Mouse (Mus musculus): ENCODE data around the gene Kcnq1.

The Kcnq1 gene

DNA sequence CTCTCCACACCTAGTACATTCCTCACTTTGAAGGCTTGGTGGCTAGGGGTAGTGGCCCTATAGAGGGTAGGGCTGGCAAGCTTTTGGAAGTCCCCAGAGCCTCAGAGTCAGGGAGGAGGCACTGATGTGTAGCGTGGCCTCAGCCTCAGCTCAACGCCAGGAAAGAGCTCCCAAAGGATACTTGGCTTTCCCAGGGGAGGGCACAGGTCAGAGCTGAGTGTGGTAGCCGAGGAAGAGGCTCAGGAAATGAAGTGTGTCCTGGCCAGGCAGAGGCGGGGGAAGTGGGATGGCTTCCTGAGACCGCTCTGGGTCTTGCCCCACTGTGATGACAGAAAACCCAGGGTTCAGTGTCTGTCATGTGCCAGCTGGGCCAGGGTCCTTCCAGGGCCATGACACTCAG lies 30.4 kb downstream of the Kcnq1 start:
- DNase-seq (ENCODE audit: low read depth): no peak

DNA sequence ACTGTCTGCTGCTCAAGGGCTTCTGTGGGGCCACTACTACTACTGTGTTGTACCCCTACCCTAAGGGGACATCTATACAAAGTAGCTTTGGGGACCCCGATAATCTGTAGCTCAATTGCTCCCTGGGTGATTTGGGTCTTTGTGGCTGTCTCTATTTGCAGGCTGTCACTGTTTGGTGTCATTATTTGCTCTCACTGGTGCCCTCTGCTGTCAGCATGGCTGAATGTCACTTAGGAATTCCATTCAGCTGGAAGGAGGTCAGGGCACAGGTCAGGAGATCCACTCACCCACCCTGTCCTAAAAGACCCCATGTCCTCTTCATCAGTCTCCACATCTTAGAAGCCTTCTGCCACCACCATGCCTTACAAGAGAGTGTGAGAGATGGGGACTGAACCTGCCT lies 32.6 kb downstream of the Kcnq1 start:
- DNase-seq (ENCODE audit: low read depth): peak; percentile 39

GRCm38 (mm10) chr7:143139932-143140331 lies 33.8 kb downstream of the Kcnq1 start:
- DNase-seq (ENCODE audit: low read depth): no peak

GRCm38 (mm10) chr7:143142680-143143079 lies 36.5 kb downstream of the Kcnq1 start:
- DNase-seq (ENCODE audit: low read depth): no peak

DNA sequence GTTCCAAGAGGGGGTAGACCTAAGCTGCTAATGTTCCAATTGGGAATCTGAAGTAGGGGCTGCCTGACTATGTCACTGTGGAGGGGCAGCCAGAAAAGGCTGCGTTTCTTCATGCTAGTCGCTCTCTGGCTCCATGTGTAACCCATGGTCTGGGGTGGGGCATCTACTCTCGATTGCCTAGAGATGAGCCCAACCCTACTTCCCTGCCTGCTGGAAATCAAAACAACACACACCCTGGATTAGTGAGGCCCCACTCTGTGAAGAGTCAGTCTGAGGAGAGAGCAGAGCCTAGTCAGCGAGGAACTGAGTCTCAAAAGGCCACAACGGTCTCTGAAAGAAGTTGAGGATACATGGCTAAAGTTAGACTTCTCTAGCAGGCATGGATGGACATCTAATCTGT lies 40.9 kb downstream of the Kcnq1 start:
- DNase-seq (ENCODE audit: low read depth): no peak

DNA sequence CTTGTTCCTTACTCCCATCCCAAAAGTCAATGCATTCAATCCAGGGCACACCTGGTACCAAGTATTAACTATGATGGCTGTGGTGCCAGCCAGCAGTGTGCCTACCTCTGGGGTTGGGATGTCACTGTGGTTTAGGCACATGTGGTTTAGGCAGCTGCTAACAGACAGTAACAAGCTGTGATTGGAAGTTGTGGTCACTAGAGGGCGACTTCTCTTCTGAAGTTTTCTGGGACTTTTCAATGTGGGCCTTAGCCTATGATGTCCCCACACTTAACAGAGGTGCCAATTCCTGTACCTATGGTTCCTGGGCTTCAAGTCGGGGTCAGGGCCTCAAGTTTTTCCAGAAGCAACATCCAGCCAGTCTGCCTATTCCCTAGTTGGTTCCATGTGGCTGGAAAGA lies 45.0 kb downstream of the Kcnq1 start:
- DNase-seq (ENCODE audit: low read depth): peak; percentile 52

GRCm38 (mm10) chr7:143152350-143152749 lies 46.2 kb downstream of the Kcnq1 start:
- DNase-seq (ENCODE audit: low read depth): no peak

DNA sequence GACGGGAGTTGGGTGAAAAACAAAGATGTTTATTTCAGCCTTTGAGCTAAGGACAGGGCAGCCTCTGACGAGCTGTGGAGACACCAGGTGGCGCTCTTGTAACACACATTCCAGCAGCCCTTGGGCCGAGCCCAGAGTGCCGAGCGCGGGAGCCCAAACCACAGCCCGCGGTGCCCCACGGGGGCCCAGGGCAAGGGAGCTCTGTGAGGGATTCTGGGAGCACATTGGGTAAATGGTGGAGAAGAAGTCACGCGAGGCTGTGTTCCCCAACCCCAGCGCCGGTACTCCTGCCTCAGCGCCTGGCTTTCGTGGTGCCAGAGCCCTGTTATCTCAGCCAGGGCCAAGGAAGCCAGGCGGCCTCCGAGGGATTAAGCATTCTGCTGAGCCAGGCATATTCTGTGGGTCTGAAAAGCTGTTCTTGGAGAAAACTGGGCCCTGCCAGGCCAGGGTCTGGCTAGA lies 47.8 kb downstream of the Kcnq1 start:
- peak; percentile 73 for DNase-seq (ENCODE audit: low read depth)

DNA sequence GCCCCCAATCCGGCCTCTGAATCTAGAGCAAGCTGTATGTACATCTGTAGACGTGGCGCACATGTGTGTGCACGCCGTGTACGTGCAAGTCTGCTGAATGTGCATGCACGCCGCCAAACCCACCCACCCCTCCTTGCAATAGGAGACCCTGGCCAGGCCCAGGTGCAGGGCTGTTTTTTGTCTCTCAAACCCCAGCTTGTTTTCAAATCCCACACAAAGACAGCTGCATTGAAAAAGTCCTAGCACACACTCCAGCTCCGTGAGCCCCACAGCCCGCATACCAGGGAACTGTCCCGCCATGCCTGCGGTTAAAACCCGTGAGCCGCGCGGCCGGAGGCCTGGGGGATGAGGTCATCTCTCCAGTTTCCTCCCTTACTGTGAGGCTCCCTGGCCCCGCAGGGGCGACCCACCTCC lies 48.3 kb downstream of the Kcnq1 start:
- DNase-seq (ENCODE audit: low read depth): no peak

GRCm38 (mm10) chr7:143155257-143155656 lies 49.1 kb downstream of the Kcnq1 start:
- no peak for DNase-seq (ENCODE audit: low read depth)

GRCm38 (mm10) chr7:143158690-143159425 lies 52.7 kb downstream of the Kcnq1 start:
- DNase-seq (ENCODE audit: low read depth): no peak

GRCm38 (mm10) chr7:143159446-143159845 lies 53.3 kb downstream of the Kcnq1 start:
- DNase-seq (ENCODE audit: low read depth): no peak

DNA sequence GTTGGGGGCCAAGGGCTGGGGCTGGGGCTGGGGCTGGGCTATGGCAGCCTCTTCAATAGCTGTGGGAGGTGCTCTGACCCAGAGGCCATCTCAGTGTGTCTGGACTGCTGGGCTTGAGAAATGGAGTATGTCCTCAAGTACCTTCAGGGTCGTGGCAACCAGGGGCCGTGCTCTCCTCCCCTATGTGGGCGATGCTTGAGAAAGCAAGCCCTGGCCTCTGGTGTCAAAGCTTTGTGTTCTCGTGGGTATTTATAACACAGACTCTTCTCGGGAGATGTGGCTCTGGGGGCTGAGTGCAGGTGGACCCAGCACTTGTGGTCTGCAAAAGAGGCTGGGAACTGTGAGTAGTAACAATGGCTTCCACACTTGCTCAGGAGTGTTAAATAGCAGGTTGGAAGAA lies 53.9 kb downstream of the Kcnq1 start:
- no peak for DNase-seq (ENCODE audit: low read depth)

DNA sequence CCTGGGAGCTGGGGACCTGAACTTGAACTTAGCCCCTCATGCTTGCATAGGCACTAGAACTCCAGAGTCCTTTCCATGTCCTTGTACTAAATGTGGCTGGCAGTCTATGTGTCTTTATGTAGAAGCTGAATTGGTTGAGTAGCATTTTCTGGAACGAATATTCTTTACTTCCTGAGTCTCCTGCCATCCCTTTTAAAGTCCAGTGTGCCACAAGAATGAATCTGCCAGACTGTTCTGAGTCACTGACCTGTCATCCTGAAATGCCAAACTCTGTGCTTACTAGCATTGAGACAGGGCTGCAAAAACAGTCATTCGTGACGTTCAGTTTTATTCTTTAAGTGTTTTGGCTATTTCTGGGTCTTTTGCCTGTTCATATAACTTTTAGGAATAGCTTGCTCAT lies 55.9 kb downstream of the Kcnq1 start:
- DNase-seq (ENCODE audit: low read depth): no peak

- no peak for DNase-seq (ENCODE audit: low read depth)
Measured at GRCm38 (mm10) chr7:143164074-143164473, 57.9 kb downstream of the Kcnq1 start.

- no peak for DNase-seq (ENCODE audit: low read depth)
Measured at GRCm38 (mm10) chr7:143165687-143166265, 59.6 kb downstream of the Kcnq1 start.

DNA sequence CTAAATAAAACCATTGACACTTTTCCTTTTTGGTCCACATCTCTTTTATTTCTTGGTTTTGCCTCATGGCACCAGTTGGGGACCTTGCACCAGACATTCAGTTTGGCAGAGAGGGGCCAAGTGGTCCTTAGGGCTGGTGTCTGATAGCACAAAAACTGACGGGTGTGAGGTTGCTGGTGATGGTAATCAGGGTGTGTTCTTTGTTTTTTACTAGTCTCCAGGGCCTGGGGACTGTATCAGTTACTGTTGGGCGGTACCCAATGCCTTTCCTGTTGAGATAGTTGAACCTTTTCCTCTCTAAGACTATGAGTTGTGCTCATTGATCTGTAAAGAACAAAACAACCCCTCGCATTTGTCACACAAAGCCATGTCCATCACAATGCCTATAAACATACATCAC lies 61.1 kb downstream of the Kcnq1 start:
- no peak for DNase-seq (ENCODE audit: low read depth)

DNA sequence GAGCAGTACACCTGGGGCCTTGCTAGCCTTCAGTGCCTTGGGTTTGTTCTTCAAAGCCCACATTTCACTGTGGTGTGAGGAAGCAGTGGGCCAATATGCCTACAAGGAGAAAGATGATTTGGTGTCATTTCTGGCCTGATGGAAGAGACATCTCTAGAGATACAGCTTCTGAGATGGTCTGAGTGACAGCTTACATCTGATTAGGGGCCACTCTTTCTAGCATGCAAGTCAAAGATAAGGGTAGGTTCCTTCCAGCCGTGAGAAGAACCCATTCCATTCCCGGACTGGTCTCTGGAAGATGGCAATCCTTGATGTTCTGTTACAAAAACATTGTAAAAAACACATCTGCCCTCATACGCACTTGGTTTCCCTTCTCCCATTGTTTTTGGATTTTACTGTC lies 63.2 kb downstream of the Kcnq1 start:
- no peak for DNase-seq (ENCODE audit: low read depth)

DNA sequence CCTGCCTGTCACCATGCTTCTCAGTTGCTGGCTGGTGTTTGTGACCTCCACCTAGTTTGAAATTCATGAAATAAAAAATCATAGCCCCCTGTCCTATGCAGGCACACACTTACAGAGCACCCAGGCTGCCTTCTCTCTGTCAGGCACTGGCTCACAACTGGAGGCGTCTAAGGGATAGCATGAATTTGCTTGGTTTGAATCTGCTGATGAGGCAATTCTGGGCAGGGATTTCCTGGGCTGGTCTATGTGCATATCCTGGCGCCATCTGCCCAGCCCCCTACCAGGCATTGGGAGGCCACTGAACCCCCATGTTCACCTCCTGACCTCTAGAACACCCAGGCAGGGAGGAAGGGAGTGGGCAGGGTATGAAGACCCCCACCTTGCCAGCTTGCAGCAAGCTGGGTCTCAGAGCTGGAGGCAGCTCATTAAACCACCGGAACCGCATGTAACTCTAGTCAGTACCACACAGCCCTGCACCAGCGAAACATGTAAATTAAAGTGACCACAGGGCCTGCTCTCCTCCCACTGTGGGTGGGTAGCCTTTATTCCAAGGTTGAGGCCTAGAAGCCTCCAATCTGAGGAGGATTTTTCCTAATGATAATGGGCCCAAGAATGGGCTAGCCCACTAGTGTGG lies 66.9 kb downstream of the Kcnq1 start:
- no peak for DNase-seq (ENCODE audit: low read depth)

DNA sequence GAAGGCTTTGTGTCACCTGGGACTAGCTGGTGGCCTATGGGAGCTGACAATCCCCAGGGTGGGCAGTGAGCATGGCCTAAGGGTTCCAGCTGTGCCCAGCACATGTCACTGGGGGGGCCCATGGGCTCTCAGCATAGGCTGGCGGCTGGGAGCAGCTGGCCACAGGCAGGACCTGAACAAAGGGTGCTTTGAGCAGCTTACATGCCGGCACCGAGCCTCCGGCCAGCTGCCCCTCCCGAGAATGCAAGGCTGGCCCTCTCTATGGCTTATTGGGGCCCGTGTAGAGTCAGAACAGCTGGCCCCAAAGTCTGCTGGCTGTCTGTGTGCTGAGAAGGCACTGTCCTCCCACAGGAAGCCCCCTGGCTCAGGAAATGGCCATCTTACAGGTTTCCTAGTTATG lies 68.5 kb downstream of the Kcnq1 start:
- DNase-seq (ENCODE audit: low read depth): no peak

DNA sequence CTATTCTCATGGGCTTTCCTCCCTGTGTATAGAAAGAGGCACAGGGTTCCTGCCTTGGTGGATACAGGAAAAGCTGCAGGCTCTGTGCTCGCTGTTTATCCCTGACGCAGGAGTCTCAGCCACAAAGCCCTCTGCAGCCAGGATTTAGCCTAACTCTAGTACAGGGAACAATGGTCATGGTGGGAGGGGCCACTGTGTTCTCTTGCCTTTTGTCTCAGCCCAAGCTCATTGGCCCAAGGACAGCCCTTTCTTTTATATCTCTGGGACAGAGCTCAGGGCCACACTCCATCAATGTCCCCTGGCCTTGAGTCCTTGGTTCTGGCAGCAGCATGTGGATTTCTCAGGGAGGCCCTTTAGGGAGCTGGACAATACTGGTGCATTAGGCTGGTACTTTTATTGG lies 72.7 kb downstream of the Kcnq1 start:
- DNase-seq (ENCODE audit: low read depth): no peak

DNA sequence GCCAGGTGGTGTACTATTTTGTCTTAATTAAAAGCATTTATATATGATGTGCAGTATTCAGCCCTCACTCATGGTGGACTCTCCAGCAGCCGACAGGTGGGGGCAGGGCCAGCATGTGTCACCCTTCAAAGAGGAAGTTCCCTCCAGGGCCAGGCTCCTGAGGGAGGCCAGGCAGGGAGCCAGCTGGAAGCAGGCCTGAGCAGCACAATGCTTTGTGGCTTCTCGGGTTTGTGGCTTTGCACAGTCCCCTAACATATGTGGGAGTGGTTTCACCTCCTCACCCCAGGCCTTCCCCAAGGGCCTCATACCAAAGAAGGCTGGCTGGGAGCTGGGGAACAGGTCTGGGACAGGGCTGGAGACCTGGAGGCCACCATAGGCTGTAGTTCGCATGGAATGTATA lies 74.6 kb downstream of the Kcnq1 start:
- peak; percentile 55 for DNase-seq (ENCODE audit: low read depth)

- no peak for DNase-seq (ENCODE audit: low read depth)
Measured at GRCm38 (mm10) chr7:143181311-143181710, 75.1 kb downstream of the Kcnq1 start.

All from c-Kit-positive CD71-negative TER-119-negative erythroid progenitor cells, embryonic 14.5 days (primary cell).